Mouse (Mus musculus) megakaryocyte, embryonic 14.5 days (primary cell): ENCODE results near the gene Traf5. TPM values are rescaled to one million over a fixed set of nuclear protein-coding genes. Genes with fewer than 3 reads are reported as not detected.

Experiments
- H3K27me3 ChIP-seq: replicated peaks from 2 replicates; pipeline ENCODE3; 2012; ENCODE audit warnings: inconsistent platforms
- H3K36me3 ChIP-seq: replicated peaks from 2 replicates; pipeline ENCODE3; 2012; ENCODE audit warnings: low read length, inconsistent platforms, mixed read lengths
- H3K4me1 ChIP-seq: 2 replicates; pipeline ENCODE4 v1.6.1; 2012; ENCODE audit warnings: inconsistent platforms
- H3K4me3 ChIP-seq: replicated peaks from 2 replicates; pipeline ENCODE3; 2012; ENCODE audit warnings: moderate library complexity, mild to moderate bottlenecking, inconsistent platforms
- H3K9me3 ChIP-seq: 2 replicates; pipeline ENCODE4 v1.6.1; 2012; ENCODE audit warnings: inconsistent platforms
- FLI1 ChIP-seq: IDR thresholded peaks from 2 replicates; pipeline ENCODE4 v1.6.1; 2012; ENCODE audit warnings: low read length, inconsistent platforms, mixed read lengths
- GATA1 ChIP-seq: IDR thresholded peaks from 3 replicates; pipeline ENCODE4 v1.6.1; 2012; ENCODE audit warnings: mixed read lengths, low read length, inconsistent platforms, borderline replicate concordance
- polyA plus RNA-seq: library from polyadenylated mRNA; stranded (reverse); fragments of >175 nt; gene quantifications from 2 replicates; pipeline ENCODE4 v1.2.3, GENCODE M21; 2012; ENCODE audit warnings: low replicate concordance; ENCODE audit not compliant: insufficient read depth

Traf5 gene
- polyA plus RNA-seq, 1 experiment, result 8.2 TPM

GRCm38 (mm10) chr1:191995916-191996315 is 96.4 kb downstream of the Traf5 start:
- Histone ChIP-seq H3K36me3 (peaks cover 74% of the 10 kb centered on the region), H3K9me3 (0 out of 2 replicates have a peak, but pooled peaks cover 3% of the 10 kb centered on the region), H3K4me3 (no peak overlapping the region), H3K4me1 (peaks cover 20% of the 10 kb centered on the region), H3K27me3 (no peaks in the 10 kb centered on the region)
- no peak for TF ChIP-seq GATA1
- no peak for TF ChIP-seq FLI1

- H3K9me3 ChIP-seq, result 0 out of 2 replicates have a peak, but pooled peaks cover 3% of the 10 kb centered on the region
Observed at GRCm38 (mm10) chr1:191995488-191995887, 96.9 kb downstream of the Traf5 start.

GRCm38 (mm10) chr1:191994476-191994875 is 97.9 kb downstream of the Traf5 start:
- Histone ChIP-seq H3K27me3 (no peaks in the 10 kb centered on the region), H3K4me3 (no peak overlapping the region), H3K36me3 (peaks cover 60% of the 10 kb centered on the region), H3K4me1 (peaks cover 22% of the 10 kb centered on the region), H3K9me3 (0 out of 2 replicates have a peak, but pooled peaks cover 3% of the 10 kb centered on the region)
- TF ChIP-seq FLI1, result no peak
- TF ChIP-seq GATA1, result no peak

More at GRCm38 (mm10) chr1:191995488-191995887, 96.9 kb downstream of the Traf5 start:
- Histone ChIP-seq H3K4me1 (peaks cover 22% of the 10 kb centered on the region), H3K36me3 (peaks cover 70% of the 10 kb centered on the region), H3K27me3 (no peaks in the 10 kb centered on the region), H3K4me3 (no peak overlapping the region)
- TF ChIP-seq GATA1, result no peak
- no peak for TF ChIP-seq FLI1

- TF ChIP-seq GATA1 (no peak), FLI1 (no peak)
- 0 out of 2 replicates have a peak, but pooled peaks cover 3% of the 10 kb centered on the region for H3K9me3 ChIP-seq
- no peaks in the 10 kb centered on the region for H3K27me3 ChIP-seq
- H3K36me3 ChIP-seq, result peaks cover 38% of the 10 kb centered on the region
- peaks cover 31% of the 10 kb centered on the region for H3K4me1 ChIP-seq
- H3K4me3 ChIP-seq, result no peak overlapping the region
Observed at GRCm38 (mm10) chr1:191992040-191992780, 100.1 kb downstream of the Traf5 start.

GRCm38 (mm10) chr1:191989994-191990393 is 102.4 kb downstream of the Traf5 start:
- Histone ChIP-seq H3K4me1 (peaks cover 37% of the 10 kb centered on the region), H3K36me3 (peaks cover 17% of the 10 kb centered on the region), H3K4me3 (peak overlapping the region; percentile 95), H3K27me3 (peaks cover 13% of the 10 kb centered on the region), H3K9me3 (no peaks in the 10 kb centered on the region)
- TF ChIP-seq GATA1 (no peak), FLI1 (peak; percentile 61; the same call in 1 of the 2 replicates)

GRCm38 (mm10) chr1:191989060-191989459 is 103.3 kb downstream of the Traf5 start:
- H3K36me3 ChIP-seq, result peaks cover 9% of the 10 kb centered on the region
- peaks cover 22% of the 10 kb centered on the region for H3K27me3 ChIP-seq
- peak overlapping the region; percentile 73 for H3K4me3 ChIP-seq
- H3K9me3 ChIP-seq, result no peaks in the 10 kb centered on the region
- peaks cover 39% of the 10 kb centered on the region for H3K4me1 ChIP-seq
- TF ChIP-seq FLI1, result no peak
- TF ChIP-seq GATA1, result no peak

GRCm38 (mm10) chr1:191988646-191989045 is 103.7 kb downstream of the Traf5 start:
- Histone ChIP-seq H3K4me3 (peak overlapping the region; percentile 73), H3K4me1 (peaks cover 42% of the 10 kb centered on the region), H3K36me3 (peaks cover 8% of the 10 kb centered on the region), H3K9me3 (no peaks in the 10 kb centered on the region), H3K27me3 (peaks cover 27% of the 10 kb centered on the region)
- TF ChIP-seq GATA1, result no peak
- TF ChIP-seq FLI1, result no peak

- no peak for TF ChIP-seq GATA1
- TF ChIP-seq FLI1, result no peak
- peaks cover 6% of the 10 kb centered on the region for H3K36me3 ChIP-seq
- H3K9me3 ChIP-seq, result no peaks in the 10 kb centered on the region
- H3K4me1 ChIP-seq, result peaks cover 41% of the 10 kb centered on the region
- H3K27me3 ChIP-seq, result peaks cover 35% of the 10 kb centered on the region
- H3K4me3 ChIP-seq, result no peak overlapping the region
Observed at GRCm38 (mm10) chr1:191987481-191987769, 104.9 kb downstream of the Traf5 start.

GRCm38 (mm10) chr1:191986674-191987480 is 105.5 kb downstream of the Traf5 start:
- H3K4me1 ChIP-seq, result peaks cover 36% of the 10 kb centered on the region
- peaks cover 40% of the 10 kb centered on the region for H3K27me3 ChIP-seq
- TF ChIP-seq FLI1, result no peak
- TF ChIP-seq GATA1, result no peak

More at GRCm38 (mm10) chr1:191986674-191987480, 105.5 kb downstream of the Traf5 start:
- Histone ChIP-seq H3K9me3 (no peaks in the 10 kb centered on the region), H3K36me3 (peaks cover under 1% of the 10 kb centered on the region), H3K4me3 (no peak overlapping the region)
